Mouse (Mus musculus) neural tube, embryonic 11.5 days (tissue): ENCODE measurements around the gene Mmp2. TPM values are rescaled to one million over a fixed set of nuclear protein-coding genes. Genes with fewer than 3 reads are reported as not detected.
"Not testable (repeated sequence)": the region's sequence is repeated elsewhere in the genome, so short reads cannot be mapped to it uniquely, and the experiment has no call there.

Source experiments
- ATAC-seq: fragments of 200-750 bp; cut with Nextera tagmentation; 2 replicates; pipeline ENCODE4 v1.8.0; 2017; ENCODE audit warnings: moderate number of reproducible peaks, mild to moderate bottlenecking, moderate TSS enrichment, moderate library complexity; ENCODE audit not compliant: insufficient read depth, low FRiP score, low TSS enrichment
- DNase-seq: peaks from one replicate; pipeline ENCODE4 v3.0.0-alpha.2; 2015; ENCODE audit warnings: low spot score
- H3K27ac ChIP-seq: fragments of 300-500 bp; sonication (generic); 2 replicates; pipeline ENCODE4 v1.5.1; 2014; ENCODE audit warnings: low read depth, mild to moderate bottlenecking, low read length
- H3K27me3 ChIP-seq: fragments of 300-500 bp; sonication (generic); 2 replicates; pipeline ENCODE4 v1.6.1; 2014; ENCODE audit warnings: mild to moderate bottlenecking, low read length, mixed read lengths; ENCODE audit not compliant: control insufficient read depth, insufficient read depth
- H3K36me3 ChIP-seq: fragments of 300-500 bp; sonication (generic); 2 replicates; pipeline ENCODE4 v1.6.1; 2014; ENCODE audit warnings: mild to moderate bottlenecking, low read length, moderate library complexity, mixed read lengths; ENCODE audit not compliant: control insufficient read depth, insufficient read depth
- H3K4me1 ChIP-seq: fragments of 300-500 bp; sonication (generic); 2 replicates; pipeline ENCODE4 v1.6.1; 2014; ENCODE audit warnings: low read length, mixed read lengths; ENCODE audit not compliant: control insufficient read depth, insufficient read depth
- H3K4me2 ChIP-seq: fragments of 300-500 bp; sonication (generic); 2 replicates; pipeline ENCODE4 v1.6.1; 2014; ENCODE audit warnings: low read depth, mild to moderate bottlenecking, moderate library complexity
- H3K4me3 ChIP-seq: fragments of 300-500 bp; sonication (generic); 2 replicates; pipeline ENCODE4 v1.5.1; 2014; ENCODE audit warnings: low read depth, low read length
- H3K9ac ChIP-seq: fragments of 300-500 bp; sonication (generic); 2 replicates; pipeline ENCODE4 v1.6.1; 2014; ENCODE audit warnings: mild to moderate bottlenecking, low read length
- H3K9me3 ChIP-seq: fragments of 300-500 bp; sonication (generic); 2 replicates; pipeline ENCODE4 v1.6.1; 2016; ENCODE audit warnings: low read length; ENCODE audit not compliant: control insufficient read depth
- WGBS: fragments of 180-500 bp; shearing (Covaris S2); extraction: QIAGEN DNeasy Blood & Tissue Kit; methylation state at CpG from one replicate; pipeline ENCODE4 v1.1.7; 2014; 5-methylcytosine and 5-hydroxymethylcytosine counted together
- polyA plus RNA-seq: library from polyadenylated mRNA; unstranded; fragments of >200 nt; fragmentation: Nextera tagmentation; extraction: Ambion mirVana; gene quantifications from 2 replicates; pipeline ENCODE4 v1.2.1, GENCODE M21; 2014

Gene Mmp2
- polyA plus RNA-seq, 1 experiment from 2014 or later: 79.8 TPM

DNA sequence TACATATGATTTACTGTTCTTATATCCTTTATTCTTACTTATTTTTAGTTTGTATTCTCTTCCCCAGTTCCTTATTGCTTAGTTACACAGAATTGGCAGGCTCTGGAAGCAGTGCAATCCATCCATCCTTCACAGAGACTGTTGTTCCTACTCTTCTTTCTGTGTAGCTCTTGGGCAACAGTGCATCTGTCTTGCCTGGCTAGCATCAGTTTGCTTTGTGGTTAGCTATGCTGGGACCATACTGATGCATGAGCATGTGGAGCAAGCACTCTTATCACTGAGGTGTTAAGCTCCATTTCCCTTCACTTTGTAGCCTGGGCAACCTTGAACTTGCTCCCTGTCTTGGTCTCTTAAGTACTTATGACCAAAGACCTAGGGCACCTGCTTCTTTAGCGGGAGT, 34.9 kb downstream of the Mmp2 start:
- no peak for ATAC-seq
- Histone ChIP-seq H3K27me3 (no peaks in the 10 kb centered on the region), H3K4me2 (no peak overlapping the region), H3K9me3 (no peaks in the 10 kb centered on the region), H3K36me3 (no peaks in the 10 kb centered on the region), H3K4me3 (no peak overlapping the region), H3K27ac (no peak overlapping the region), H3K4me1 (no peaks in the 10 kb centered on the region), H3K9ac (no peak overlapping the region)
- no peak for DNase-seq
- WGBS: 92% methylated on average over 1 of the region's 1 CpGs

DNA sequence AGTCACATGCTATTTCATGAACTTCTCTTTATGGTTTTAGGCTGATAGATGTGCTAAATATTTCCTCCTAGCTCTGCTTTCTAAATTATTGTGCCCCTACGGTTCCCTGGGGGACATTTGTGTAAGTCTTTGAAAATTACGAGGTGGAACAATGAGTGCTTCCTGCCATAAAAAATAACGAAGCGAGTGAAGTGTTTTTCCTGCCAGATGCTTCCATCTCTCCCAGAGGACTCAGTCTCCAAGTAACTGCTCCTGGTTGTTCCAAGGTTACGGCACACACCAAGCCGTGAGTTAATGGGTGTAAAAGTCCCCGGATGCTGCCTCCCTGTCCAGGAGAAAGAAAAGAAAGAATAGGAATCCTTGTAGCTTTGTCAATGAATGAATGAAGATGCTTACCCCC, 43.2 kb downstream of the Mmp2 start:
- Histone ChIP-seq H3K4me3 (no peak overlapping the region), H3K4me2 (no peak overlapping the region), H3K27me3 (no peaks in the 10 kb centered on the region), H3K36me3 (no peaks in the 10 kb centered on the region), H3K9me3 (no peaks in the 10 kb centered on the region), H3K9ac (no peak overlapping the region), H3K27ac (0 out of 2 replicates have a peak overlapping the region, but pooled peaks have one; percentile 1), H3K4me1 (no peaks in the 10 kb centered on the region; the same call in 1 of the 2 replicates)
- DNase-seq (no peak), ATAC-seq (0 out of 2 replicates have a peak, but pooled peaks have one; percentile 20)
- 20% methylated on average over 7 of the region's 7 CpGs for whole genome bisulfite sequencing

GRCm38 (mm10) chr8:92872063-92872759, 45.1 kb downstream of the Mmp2 start:
- no peaks in the 10 kb centered on the region for H3K27me3 ChIP-seq
- 67% methylated on average over 10 of the region's 10 CpGs for WGBS
- no peaks in the 10 kb centered on the region for H3K36me3 ChIP-seq
- ATAC-seq (no peak), DNase-seq (no peak)
- no peaks in the 10 kb centered on the region for H3K9me3 ChIP-seq
- no peak overlapping the region for H3K4me3 ChIP-seq
- no peak overlapping the region for H3K4me2 ChIP-seq
- H3K4me1 ChIP-seq: no peaks in the 10 kb centered on the region; the same call in 1 of the 2 replicates
- no peak overlapping the region for H3K27ac ChIP-seq
- H3K9ac ChIP-seq: no peak overlapping the region

- Histone ChIP-seq H3K27me3 (no peaks in the 10 kb centered on the region), H3K27ac (no peak overlapping the region), H3K4me3 (no peak overlapping the region), H3K4me2 (no peak overlapping the region), H3K36me3 (no peaks in the 10 kb centered on the region), H3K9me3 (no peaks in the 10 kb centered on the region), H3K4me1 (no peaks in the 10 kb centered on the region), H3K9ac (no peak overlapping the region)
- no peak for ATAC-seq
- DNase-seq: no peak
- 73% methylated on average over 10 of the region's 10 CpGs for WGBS
These were observed 48.7 kb downstream of the Mmp2 start for GRCm38 (mm10) chr8:92875795-92876194.

- Histone ChIP-seq H3K9ac (no peak overlapping the region), H3K27ac (no peak overlapping the region), H3K4me3 (no peak overlapping the region), H3K27me3 (no peaks in the 10 kb centered on the region), H3K9me3 (no peaks in the 10 kb centered on the region), H3K4me2 (no peak overlapping the region), H3K4me1 (no peaks in the 10 kb centered on the region), H3K36me3 (no peaks in the 10 kb centered on the region)
- WGBS: 72% methylated on average over 4 of the region's 4 CpGs
- ATAC-seq (no peak), DNase-seq (no peak)
These were observed 54.2 kb downstream of the Mmp2 start for GRCm38 (mm10) chr8:92881247-92881646.

DNA sequence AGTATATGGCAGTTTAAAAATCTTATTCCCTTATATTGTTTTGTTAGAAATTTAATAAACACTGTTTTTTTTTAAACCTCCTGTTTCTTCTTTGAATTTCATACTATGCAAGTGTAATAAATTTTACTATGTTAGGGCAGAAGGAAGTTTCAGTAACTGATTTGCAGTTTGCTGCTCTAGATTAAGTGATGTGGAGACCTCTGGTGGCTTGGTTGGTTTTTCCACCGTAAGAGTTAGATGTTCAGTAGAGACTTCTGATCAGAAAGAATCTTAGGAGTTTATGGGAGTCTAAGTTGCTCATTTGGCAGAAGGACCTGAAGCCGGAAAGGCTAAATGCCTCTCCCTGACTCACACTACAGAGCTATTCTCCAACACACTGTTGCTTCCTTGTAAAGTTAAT, 56.7 kb downstream of the Mmp2 start:
- H3K9ac ChIP-seq: no peak overlapping the region
- DNase-seq (no peak), ATAC-seq (no peak)
- no peaks in the 10 kb centered on the region for H3K9me3 ChIP-seq
- no peak overlapping the region for H3K4me3 ChIP-seq
- WGBS: 87% methylated on average over 2 of the region's 2 CpGs
- H3K27me3 ChIP-seq: no peaks in the 10 kb centered on the region
- no peak overlapping the region for H3K27ac ChIP-seq
- no peaks in the 10 kb centered on the region for H3K36me3 ChIP-seq
- no peak overlapping the region for H3K4me2 ChIP-seq
- no peaks in the 10 kb centered on the region for H3K4me1 ChIP-seq

DNA sequence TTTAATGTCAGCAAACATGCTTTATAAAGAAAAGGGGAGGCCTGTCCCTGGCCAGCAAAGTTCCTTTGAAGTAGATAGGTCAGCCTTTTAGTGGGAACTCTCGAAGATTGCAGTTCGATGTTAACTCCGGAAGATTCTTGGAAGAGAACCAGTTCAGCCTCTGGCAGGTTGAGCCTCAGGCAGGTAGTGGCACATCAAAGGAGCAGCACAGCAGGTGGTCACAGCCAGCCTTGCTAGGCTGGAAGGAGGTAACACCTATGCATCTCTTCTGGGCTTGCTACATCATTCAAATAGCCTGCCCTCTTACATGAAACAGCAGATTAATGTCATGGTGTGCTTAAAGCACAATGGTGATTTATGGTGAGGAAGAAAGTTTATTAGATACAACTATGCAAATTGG, 65.1 kb downstream of the Mmp2 start:
- not testable (repeated sequence) for H3K4me2 ChIP-seq, H3K27ac ChIP-seq, H3K4me1 ChIP-seq, ATAC-seq, H3K4me3 ChIP-seq, DNase-seq, H3K9me3 ChIP-seq, H3K36me3 ChIP-seq, H3K27me3 ChIP-seq, H3K9ac ChIP-seq
- 87% methylated on average over 3 of the region's 3 CpGs for WGBS

DNA sequence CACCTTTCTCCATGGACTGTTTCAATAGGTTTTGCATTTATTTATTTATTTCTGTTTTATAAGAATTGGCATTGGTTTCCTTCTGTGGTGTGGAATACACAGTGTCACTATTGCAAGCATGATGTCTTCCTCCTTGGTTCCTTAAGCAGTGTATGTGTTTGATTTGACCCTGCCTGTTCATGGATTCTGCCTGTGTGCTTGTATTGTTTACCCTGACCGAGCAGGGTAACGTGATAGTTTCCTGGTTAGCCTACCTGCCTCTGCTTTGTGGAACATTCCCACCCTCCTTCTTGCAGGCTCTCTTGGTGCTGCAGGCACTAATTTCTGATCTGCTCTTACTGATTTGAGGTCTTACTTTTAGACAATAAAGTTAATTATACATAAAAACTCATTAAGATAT, 66.8 kb downstream of the Mmp2 start:
- ATAC-seq (no peak), DNase-seq (no peak)
- Histone ChIP-seq H3K4me3 (no peak overlapping the region), H3K27me3 (no peaks in the 10 kb centered on the region), H3K9ac (no peak overlapping the region), H3K36me3 (no peaks in the 10 kb centered on the region), H3K9me3 (no peaks in the 10 kb centered on the region), H3K27ac (no peak overlapping the region), H3K4me2 (no peak overlapping the region), H3K4me1 (no peaks in the 10 kb centered on the region)
- 85% methylated on average over 2 of the region's 2 CpGs for WGBS

- H3K4me3 ChIP-seq: no peak overlapping the region
- H3K4me2 ChIP-seq: no peak overlapping the region
- H3K9ac ChIP-seq: no peak overlapping the region
- H3K4me1 ChIP-seq: no peaks in the 10 kb centered on the region
- DNase-seq (no peak), ATAC-seq (no peak)
- no peaks in the 10 kb centered on the region for H3K36me3 ChIP-seq
- H3K9me3 ChIP-seq: no peaks in the 10 kb centered on the region
- WGBS: 92% methylated on average over 7 of the region's 7 CpGs
- no peaks in the 10 kb centered on the region for H3K27me3 ChIP-seq
- no peak overlapping the region for H3K27ac ChIP-seq
These were observed 68.0 kb downstream of the Mmp2 start for GRCm38 (mm10) chr8:92895053-92895452.
